Mouse (Mus musculus): ENCODE measurements at regions not wholly inside any gene's neighbourhood (a gene's known extent, or its start where the extent isn't known, plus 50 kb on each side); places are given as distances from the start of the nearest gene placed in this dataset.

GRCm38 (mm10) chr13:83884766-83885543, 337.1 kb upstream of the Tmem161b start:
- Histone ChIP-seq H3K27ac (ENCODE audit: control insufficient read depth, insufficient read depth, low read length) (no peak overlapping the region), H3K4me3 (ENCODE audit: control insufficient read depth, insufficient read depth, low read length) (no peak overlapping the region), H3K27me3 (ENCODE audit: control insufficient read depth, insufficient read depth, low read length) (no peaks in the 10 kb centered on the region), H3K36me3 (ENCODE audit: control insufficient read depth, insufficient read depth, low read length) (no peaks in the 10 kb centered on the region), H3K4me1 (replicated peaks; ENCODE audit: control insufficient read depth, insufficient read depth, low read length) (no peaks in the 10 kb centered on the region)
- 90% methylated on average over 13 of the region's 13 CpGs for WGBS
- no peak for DNase-seq
- TF ChIP-seq CTCF (IDR thresholded peaks at IDR 0.05; ENCODE audit: borderline replicate concordance, control insufficient read depth, extremely low read depth, insufficient read depth, low read length, poor library complexity) = no peak
- no peak for TF ChIP-seq POLR2A (IDR thresholded peaks at IDR 0.05; ENCODE audit: control insufficient read depth, extremely low read depth, insufficient read depth, low read length, poor library complexity)

- Histone ChIP-seq H3K27me3 (ENCODE audit: control insufficient read depth, insufficient read depth, low read length) (no peaks in the 10 kb centered on the region), H3K4me1 (replicated peaks; ENCODE audit: control insufficient read depth, insufficient read depth, low read length) (no peaks in the 10 kb centered on the region), H3K4me3 (ENCODE audit: control insufficient read depth, insufficient read depth, low read length) (no peak overlapping the region), H3K27ac (ENCODE audit: control insufficient read depth, insufficient read depth, low read length) (no peak overlapping the region), H3K36me3 (ENCODE audit: control insufficient read depth, insufficient read depth, low read length) (no peaks in the 10 kb centered on the region)
- DNase-seq = no peak
- 82% methylated on average over 4 of the region's 4 CpGs for WGBS
- TF ChIP-seq CTCF (IDR thresholded peaks at IDR 0.05; ENCODE audit: borderline replicate concordance, control insufficient read depth, extremely low read depth, insufficient read depth, low read length, poor library complexity) (no peak), POLR2A (IDR thresholded peaks at IDR 0.05; ENCODE audit: control insufficient read depth, extremely low read depth, insufficient read depth, low read length, poor library complexity) (no peak)
These were observed 336.4 kb upstream of the Tmem161b start for GRCm38 (mm10) chr13:83885729-83886128.

- 78% methylated on average over 2 of the region's 2 CpGs for WGBS
- TF ChIP-seq CTCF (IDR thresholded peaks at IDR 0.05; ENCODE audit: borderline replicate concordance, control insufficient read depth, extremely low read depth, insufficient read depth, low read length, poor library complexity) = no peak
- TF ChIP-seq POLR2A (IDR thresholded peaks at IDR 0.05; ENCODE audit: control insufficient read depth, extremely low read depth, insufficient read depth, low read length, poor library complexity) = no peak
- DNase-seq = no peak
- Histone ChIP-seq H3K4me3 (ENCODE audit: control insufficient read depth, insufficient read depth, low read length) (no peak overlapping the region), H3K27me3 (ENCODE audit: control insufficient read depth, insufficient read depth, low read length) (no peaks in the 10 kb centered on the region), H3K36me3 (ENCODE audit: control insufficient read depth, insufficient read depth, low read length) (no peaks in the 10 kb centered on the region), H3K27ac (ENCODE audit: control insufficient read depth, insufficient read depth, low read length) (no peak overlapping the region), H3K4me1 (replicated peaks; ENCODE audit: control insufficient read depth, insufficient read depth, low read length) (no peaks in the 10 kb centered on the region)
These were observed 307.4 kb upstream of the Tmem161b start for GRCm38 (mm10) chr13:83914697-83915096.

GRCm38 (mm10) chr13:83932761-83933160, 289.3 kb upstream of the Tmem161b start:
- WGBS = 81% methylated on average over 2 of the region's 2 CpGs
- H3K4me3 ChIP-seq (ENCODE audit: control insufficient read depth, insufficient read depth, low read length) = no peak overlapping the region
- TF ChIP-seq CTCF (IDR thresholded peaks at IDR 0.05; ENCODE audit: borderline replicate concordance, control insufficient read depth, extremely low read depth, insufficient read depth, low read length, poor library complexity) (no peak), POLR2A (IDR thresholded peaks at IDR 0.05; ENCODE audit: control insufficient read depth, extremely low read depth, insufficient read depth, low read length, poor library complexity) (no peak)
- DNase-seq = no peak
- H3K27me3 ChIP-seq (ENCODE audit: control insufficient read depth, insufficient read depth, low read length) = no peaks in the 10 kb centered on the region
- H3K27ac ChIP-seq (ENCODE audit: control insufficient read depth, insufficient read depth, low read length) = no peak overlapping the region
- H3K36me3 ChIP-seq (ENCODE audit: control insufficient read depth, insufficient read depth, low read length) = no peaks in the 10 kb centered on the region
- H3K4me1 ChIP-seq (replicated peaks; ENCODE audit: control insufficient read depth, insufficient read depth, low read length) = no peaks in the 10 kb centered on the region

GRCm38 (mm10) chr13:83946495-83946894, 275.6 kb upstream of the Tmem161b start:
- Histone ChIP-seq H3K27ac (ENCODE audit: control insufficient read depth, insufficient read depth, low read length) (no peak overlapping the region), H3K27me3 (ENCODE audit: control insufficient read depth, insufficient read depth, low read length) (no peaks in the 10 kb centered on the region), H3K4me1 (replicated peaks; ENCODE audit: control insufficient read depth, insufficient read depth, low read length) (no peaks in the 10 kb centered on the region), H3K4me3 (ENCODE audit: control insufficient read depth, insufficient read depth, low read length) (no peak overlapping the region), H3K36me3 (ENCODE audit: control insufficient read depth, insufficient read depth, low read length) (no peaks in the 10 kb centered on the region)
- DNase-seq = no peak
- WGBS = 88% methylated on average over 4 of the region's 4 CpGs
- TF ChIP-seq CTCF (IDR thresholded peaks at IDR 0.05; ENCODE audit: borderline replicate concordance, control insufficient read depth, extremely low read depth, insufficient read depth, low read length, poor library complexity) (no peak), POLR2A (IDR thresholded peaks at IDR 0.05; ENCODE audit: control insufficient read depth, extremely low read depth, insufficient read depth, low read length, poor library complexity) (no peak)

GRCm38 (mm10) chr13:83951163-83951562, 270.9 kb upstream of the Tmem161b start:
- Histone ChIP-seq H3K4me3 (ENCODE audit: control insufficient read depth, insufficient read depth, low read length) (no peak overlapping the region), H3K4me1 (replicated peaks; ENCODE audit: control insufficient read depth, insufficient read depth, low read length) (no peaks in the 10 kb centered on the region), H3K27ac (ENCODE audit: control insufficient read depth, insufficient read depth, low read length) (no peak overlapping the region), H3K27me3 (ENCODE audit: control insufficient read depth, insufficient read depth, low read length) (no peaks in the 10 kb centered on the region), H3K36me3 (ENCODE audit: control insufficient read depth, insufficient read depth, low read length) (no peaks in the 10 kb centered on the region)
- no peak for DNase-seq
- no peak for TF ChIP-seq CTCF (IDR thresholded peaks at IDR 0.05; ENCODE audit: borderline replicate concordance, control insufficient read depth, extremely low read depth, insufficient read depth, low read length, poor library complexity)
- TF ChIP-seq POLR2A (IDR thresholded peaks at IDR 0.05; ENCODE audit: control insufficient read depth, extremely low read depth, insufficient read depth, low read length, poor library complexity) = no peak
